ENCODE assay signal across 15 mouse cellular contexts in the genomic region with DNA sequence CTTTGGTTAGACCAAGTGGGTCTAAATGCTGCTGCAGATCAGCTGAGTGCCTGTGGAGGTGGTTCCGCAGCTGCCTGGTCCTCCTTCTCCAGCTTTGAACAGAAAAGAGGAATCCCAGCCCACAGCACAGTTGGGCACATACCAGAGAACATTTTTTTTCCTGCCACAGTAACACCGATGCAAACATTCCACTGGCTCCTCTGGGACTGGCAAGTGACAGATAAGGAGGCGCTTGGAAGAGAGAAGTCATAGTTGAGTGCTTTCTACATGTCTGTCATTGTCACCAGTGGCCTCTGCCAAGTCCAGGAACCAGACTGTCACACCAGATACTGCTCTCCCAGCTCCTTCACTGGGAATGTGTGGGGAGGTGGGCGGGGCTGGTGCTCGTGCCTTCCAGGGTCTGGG.
DNase-seq lines count a peak whose midpoint lies in the region; ATAC-seq and TF ChIP-seq lines count a peak whose summit lies in the region.
"Had no signal": no experiment of that assay in that cellular context is flagged by ENCODE, and none has a peak within 500 bp of the region (broad histone marks: within the 10 kb centered on the region; RNA-seq: fewer than 3 reads in every experiment).

No protein-coding gene starts in this region.

- H3K27me3 ChIP-seq in midbrain, embryonic 11.5 days (ENCODE audit: control insufficient read depth, insufficient read depth, low read length) = no peaks in the 10 kb centered on the region
- H3K27me3 ChIP-seq: hindbrain, embryonic 12.5 days; limb, embryonic 13.5 days; midbrain, embryonic 12.5 days; neural tube, embryonic 13.5 days had no signal

- no peaks in the 10 kb centered on the region for H3K9me3 ChIP-seq in midbrain, embryonic 11.5 days (ENCODE audit: control insufficient read depth, low read length)
- H3K9me3 ChIP-seq: hindbrain, embryonic 12.5 days; limb, embryonic 13.5 days; midbrain, embryonic 12.5 days; neural tube, embryonic 13.5 days had no signal

- H3K36me3 ChIP-seq in midbrain, embryonic 11.5 days (ENCODE audit: control insufficient read depth, insufficient read depth, low read length) = no peaks in the 10 kb centered on the region
- H3K36me3 ChIP-seq: hindbrain, embryonic 12.5 days; limb, embryonic 13.5 days; midbrain, embryonic 12.5 days; neural tube, embryonic 13.5 days had no signal

- TF ChIP-seq POLR2A in brain, embryonic 14.5 days (IDR thresholded peaks at IDR 0.05; ENCODE audit: borderline replicate concordance, extremely low read depth, insufficient read depth, insufficient read length, poor library complexity, severe bottlenecking) = no peak

- H3K27ac ChIP-seq in midbrain, embryonic 11.5 days (ENCODE audit: low read depth, low read length) = no peak overlapping the region
- H3K27ac ChIP-seq: hindbrain, embryonic 12.5 days; limb, embryonic 13.5 days; midbrain, embryonic 12.5 days; neural tube, embryonic 13.5 days had no signal

- 65% methylated on average over 5 of the region's 5 CpGs for WGBS in midbrain, embryonic 11.5 days

- no peak overlapping the region for H3K9ac ChIP-seq in midbrain, embryonic 11.5 days (ENCODE audit: low read length)
- H3K9ac ChIP-seq: hindbrain, embryonic 12.5 days; limb, embryonic 13.5 days; midbrain, embryonic 12.5 days; neural tube, embryonic 13.5 days had no signal

- no peak overlapping the region for H3K4me3 ChIP-seq in midbrain, embryonic 11.5 days (ENCODE audit: low read depth, low read length)
- H3K4me3 ChIP-seq: hindbrain, embryonic 12.5 days; limb, embryonic 13.5 days; midbrain, embryonic 12.5 days; neural tube, embryonic 13.5 days had no signal

- peak; percentile 56 to 67 for DNase-seq in left cerebral cortex, adult 18-20 months (ENCODE audit: low spot score in 2 of 2)
- no peak for DNase-seq in left cerebral cortex, postnatal 10 days (ENCODE audit: extremely low spot score in 1 of 2, low spot score in 2 of 2)
- DNase-seq in brain, embryonic 14.5 days (ENCODE audit: low read depth) = peak; percentile 23
- peak; percentile 64 to 74 for DNase-seq in frontal cortex, postnatal 36 days (ENCODE audit: low spot score in 2 of 2)
- DNase-seq in heart, postnatal 4 days = peak; percentile 63
- DNase-seq in testis, postnatal 10 days (ENCODE audit: low spot score) = no peak
- no peak for DNase-seq in yolk sac, embryonic 10.5 days (ENCODE audit: low spot score)
- DNase-seq in midbrain, embryonic 11.5 days (ENCODE audit: low spot score, missing footprints) = no peak
- DNase-seq: embryo, embryonic 11 days; kidney, postnatal 14 days; thymus, postnatal 14 days had no signal

- intact Hi-C loops in left cerebral cortex, postnatal 10 days (cut with DNase I) = no loop called here

- no peak overlapping the region for H3K4me2 ChIP-seq in midbrain, embryonic 11.5 days
- H3K4me2 ChIP-seq: hindbrain, embryonic 12.5 days; limb, embryonic 13.5 days; midbrain, embryonic 12.5 days; neural tube, embryonic 13.5 days had no signal

- TF ChIP-seq CTCF in brain, embryonic 14.5 days (IDR thresholded peaks at IDR 0.05; ENCODE audit: borderline replicate concordance, extremely low read depth, insufficient read depth, insufficient read length) = no peak

- no peaks in the 10 kb centered on the region for H3K4me1 ChIP-seq in midbrain, embryonic 11.5 days (ENCODE audit: control insufficient read depth, insufficient read depth, low read length)
- H3K4me1 ChIP-seq: limb, embryonic 13.5 days; midbrain, embryonic 12.5 days had no signal

- ATAC-seq in midbrain, embryonic 11.5 days (ENCODE audit: low FRiP score) = no peak

Comparison
In these comparisons a context has a peak if more than half of its experiments do, and no peak if none do; other contexts are left out.
1. DNase-seq: peak in left cerebral cortex, adult 18-20 months (2 of 2), brain, embryonic 14.5 days (single experiment), frontal cortex, postnatal 36 days (2 of 2) and heart, postnatal 4 days (single experiment); none in left cerebral cortex, postnatal 10 days (0 of 2), testis, postnatal 10 days (single experiment), yolk sac, embryonic 10.5 days (single experiment) and midbrain, embryonic 11.5 days (single experiment).